Mouse (Mus musculus): ENCODE results near the gene Ttc9. TPM values are rescaled to one million over a fixed set of nuclear protein-coding genes. Genes with fewer than 3 reads are reported as not detected.

The Ttc9 gene
- polyA plus RNA-seq (2012; ENCODE audit: insufficient read depth, insufficient read length, missing spikeins), result not detected in 2 replicates

- TF ChIP-seq CTCF (IDR thresholded peaks at IDR 0.05; ENCODE audit: low read depth, low read length) (no peak), POLR2A (IDR thresholded peaks at IDR 0.05; ENCODE audit: borderline replicate concordance, low read depth, low read length) (no peak)
- peaks cover 3% of the 10 kb centered on the region; the same call in 1 of the 2 replicates for H3K4me1 ChIP-seq (ENCODE audit: control insufficient read depth, insufficient read depth, low read length)
- H3K4me3 ChIP-seq (ENCODE audit: insufficient read depth, low read length), result peak within 1 kb of the TSS; percentile 64
- no peak within 1 kb of the TSS for H3K27ac ChIP-seq (ENCODE audit: insufficient read depth, low read depth, low read length)
These were observed at the start of gene Ttc9 for GRCm38 (mm10) chr12:81630915-81631660. Gene Ttc9 (plus strand): TSS chr12:81631249.

- Histone ChIP-seq H3K4me3 (ENCODE audit: insufficient read depth, low read length) (peak within 1 kb of the TSS; percentile 93), H3K4me1 (ENCODE audit: control insufficient read depth, insufficient read depth, low read length) (peaks cover 11% of the 10 kb centered on the region), H3K27ac (ENCODE audit: insufficient read depth, low read depth, low read length) (peak within 1 kb of the TSS; percentile 49)
- TF ChIP-seq CTCF (IDR thresholded peaks at IDR 0.05; ENCODE audit: low read depth, low read length) (no peak), POLR2A (IDR thresholded peaks at IDR 0.05; ENCODE audit: borderline replicate concordance, low read depth, low read length) (no peak)
These were observed 36.0 kb upstream of the Ttc9 start, which contains the start of gene Med6 for GRCm38 (mm10) chr12:81594902-81595671. Gene Med6 (minus strand): TSS chr12:81595008.

DNA sequence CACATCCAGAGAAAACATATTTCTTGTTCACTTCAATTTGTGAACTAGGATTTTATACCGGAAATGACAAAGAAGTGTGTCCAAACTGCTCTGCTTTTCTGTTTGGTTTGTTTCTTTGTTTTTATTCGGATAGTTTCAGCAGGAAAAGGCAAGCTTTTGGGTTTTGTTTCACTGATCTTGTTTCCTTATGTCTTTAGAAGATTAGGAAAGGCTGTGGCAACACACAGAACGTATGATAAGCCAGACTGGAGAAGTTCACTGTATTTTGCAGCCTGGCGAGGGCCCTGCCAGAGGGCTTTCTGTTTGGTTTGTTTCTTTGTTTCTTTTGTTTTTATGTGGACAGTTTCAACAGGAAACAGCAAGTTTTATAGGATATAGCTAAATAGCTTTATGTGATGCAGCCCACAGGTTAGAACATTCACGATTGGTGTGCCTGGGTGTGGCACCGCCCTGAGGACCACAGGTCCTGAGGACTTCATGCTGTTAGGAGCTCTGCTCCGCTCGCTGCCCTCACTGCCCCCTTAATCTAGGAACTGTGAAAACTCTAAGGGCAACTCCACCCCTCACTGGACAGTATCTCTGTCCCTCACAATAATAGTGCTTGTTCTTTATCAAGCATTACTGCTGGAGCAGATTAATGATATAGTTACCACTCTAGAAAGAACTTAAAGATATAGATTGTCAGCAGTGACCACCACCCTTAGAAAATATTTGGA is 34.3 kb upstream of the Ttc9 start:
- H3K27ac ChIP-seq (ENCODE audit: insufficient read depth, low read depth, low read length), result no peak overlapping the region
- no peak overlapping the region for H3K4me3 ChIP-seq (ENCODE audit: insufficient read depth, low read length)
- TF ChIP-seq CTCF (IDR thresholded peaks at IDR 0.05; ENCODE audit: low read depth, low read length) (no peak), POLR2A (IDR thresholded peaks at IDR 0.05; ENCODE audit: borderline replicate concordance, low read depth, low read length) (no peak)

GRCm38 (mm10) chr12:81604995-81605784 is 25.9 kb upstream of the Ttc9 start:
- Histone ChIP-seq H3K27ac (ENCODE audit: insufficient read depth, low read depth, low read length) (no peak overlapping the region), H3K4me3 (ENCODE audit: insufficient read depth, low read length) (no peak overlapping the region), H3K4me1 (ENCODE audit: control insufficient read depth, insufficient read depth, low read length) (no peaks in the 10 kb centered on the region)
- no peak for TF ChIP-seq CTCF (IDR thresholded peaks at IDR 0.05; ENCODE audit: low read depth, low read length)
- TF ChIP-seq POLR2A (IDR thresholded peaks at IDR 0.05; ENCODE audit: borderline replicate concordance, low read depth, low read length), result no peak

More for the DNA sequence above, 34.3 kb upstream of the Ttc9 start:
- peaks cover 5% of the 10 kb centered on the region for H3K4me1 ChIP-seq (ENCODE audit: control insufficient read depth, insufficient read depth, low read length)

GRCm38 (mm10) chr12:81609445-81609844 is 21.6 kb upstream of the Ttc9 start:
- no peak overlapping the region for H3K27ac ChIP-seq (ENCODE audit: insufficient read depth, low read depth, low read length)
- TF ChIP-seq POLR2A (IDR thresholded peaks at IDR 0.05; ENCODE audit: borderline replicate concordance, low read depth, low read length), result no peak
- TF ChIP-seq CTCF (IDR thresholded peaks at IDR 0.05; ENCODE audit: low read depth, low read length), result no peak
- no peaks in the 10 kb centered on the region for H3K4me1 ChIP-seq (ENCODE audit: control insufficient read depth, insufficient read depth, low read length)
- H3K4me3 ChIP-seq (ENCODE audit: insufficient read depth, low read length), result no peak overlapping the region

DNA sequence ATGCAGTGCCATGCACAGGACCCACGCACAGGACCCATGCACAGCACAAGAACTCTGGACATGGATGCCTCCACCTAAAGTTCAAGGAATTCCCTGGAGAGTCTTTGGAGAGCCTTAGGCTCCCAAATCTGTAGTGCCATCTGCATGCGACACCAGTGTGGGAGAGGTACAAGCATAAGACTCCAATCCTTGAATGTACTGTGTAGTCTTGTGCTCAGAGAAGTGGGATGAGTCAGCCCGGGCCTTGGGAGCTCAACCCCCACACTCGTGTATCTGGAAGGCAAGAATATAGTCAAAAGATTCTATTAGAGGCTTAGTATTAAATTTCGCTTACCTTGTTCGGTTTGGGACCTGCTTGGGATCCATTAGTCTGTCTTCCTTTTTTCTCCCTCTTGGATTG is 15.2 kb upstream of the Ttc9 start:
- Histone ChIP-seq H3K4me1 (ENCODE audit: control insufficient read depth, insufficient read depth, low read length) (peaks cover 3% of the 10 kb centered on the region), H3K27ac (ENCODE audit: insufficient read depth, low read depth, low read length) (no peak overlapping the region), H3K4me3 (ENCODE audit: insufficient read depth, low read length) (no peak overlapping the region)
- TF ChIP-seq CTCF (IDR thresholded peaks at IDR 0.05; ENCODE audit: low read depth, low read length) (no peak), POLR2A (IDR thresholded peaks at IDR 0.05; ENCODE audit: borderline replicate concordance, low read depth, low read length) (no peak)

DNA sequence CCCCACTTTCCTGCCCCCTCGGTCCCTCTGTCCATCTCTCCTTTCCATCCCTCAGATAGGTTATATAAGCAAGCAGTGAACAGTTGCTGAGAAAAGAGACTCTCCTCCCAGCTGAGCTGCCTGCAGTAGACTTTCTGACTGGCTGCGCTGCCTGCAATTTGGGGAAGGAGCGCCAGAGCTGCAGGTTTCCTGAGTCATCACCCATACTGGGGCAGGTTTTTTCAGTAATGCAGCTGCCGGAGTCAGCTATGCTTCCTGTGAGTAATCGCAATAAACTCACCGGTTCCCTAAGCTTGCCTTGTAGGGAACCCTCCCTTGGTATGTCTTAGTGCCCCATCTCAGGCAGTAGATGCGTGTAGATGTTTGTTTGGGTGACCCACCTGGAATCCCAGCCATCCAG is 14.1 kb upstream of the Ttc9 start:
- Histone ChIP-seq H3K4me3 (ENCODE audit: insufficient read depth, low read length) (no peak overlapping the region), H3K4me1 (ENCODE audit: control insufficient read depth, insufficient read depth, low read length) (peaks cover 3% of the 10 kb centered on the region)
- TF ChIP-seq POLR2A (IDR thresholded peaks at IDR 0.05; ENCODE audit: borderline replicate concordance, low read depth, low read length) (no peak), CTCF (IDR thresholded peaks at IDR 0.05; ENCODE audit: low read depth, low read length) (no peak)

GRCm38 (mm10) chr12:81619302-81619701 is 11.7 kb upstream of the Ttc9 start:
- H3K27ac ChIP-seq (ENCODE audit: insufficient read depth, low read depth, low read length), result no peak overlapping the region
- no peak overlapping the region for H3K4me3 ChIP-seq (ENCODE audit: insufficient read depth, low read length)
- H3K4me1 ChIP-seq (ENCODE audit: control insufficient read depth, insufficient read depth, low read length), result peaks cover 3% of the 10 kb centered on the region
- TF ChIP-seq POLR2A (IDR thresholded peaks at IDR 0.05; ENCODE audit: borderline replicate concordance, low read depth, low read length) (no peak), CTCF (IDR thresholded peaks at IDR 0.05; ENCODE audit: low read depth, low read length) (peak; percentile 42; the same call in 1 of the 2 replicates)

More for the DNA sequence above, 14.1 kb upstream of the Ttc9 start:
- no peak overlapping the region for H3K27ac ChIP-seq (ENCODE audit: insufficient read depth, low read depth, low read length)

- Histone ChIP-seq H3K4me3 (ENCODE audit: insufficient read depth, low read length) (no peak overlapping the region), H3K4me1 (ENCODE audit: control insufficient read depth, insufficient read depth, low read length) (no peaks in the 10 kb centered on the region; the same call in 1 of the 2 replicates), H3K27ac (ENCODE audit: insufficient read depth, low read depth, low read length) (no peak overlapping the region)
- TF ChIP-seq POLR2A (IDR thresholded peaks at IDR 0.05; ENCODE audit: borderline replicate concordance, low read depth, low read length) (no peak), CTCF (IDR thresholded peaks at IDR 0.05; ENCODE audit: low read depth, low read length) (no peak)
These were observed 7.7 kb upstream of the Ttc9 start for GRCm38 (mm10) chr12:81623377-81623776.
